Mouse (Mus musculus) embryonic fibroblast, embryonic 13.5 days (primary cell): ENCODE measurements around the gene Oasl2.

ENCODE experiments used
- CTCF ChIP-seq: IDR thresholded peaks from 2 replicates; pipeline ENCODE4 v1.5.1; 2011; ENCODE audit warnings: mild to moderate bottlenecking, control low read depth, low read length, moderate library complexity, borderline replicate concordance; ENCODE audit not compliant: insufficient read depth
- POLR2A ChIP-seq: IDR thresholded peaks from 2 replicates; pipeline ENCODE4 v1.6.1; 2011; ENCODE audit warnings: low read depth, mild to moderate bottlenecking, control low read depth, low read length, moderate library complexity

DNA sequence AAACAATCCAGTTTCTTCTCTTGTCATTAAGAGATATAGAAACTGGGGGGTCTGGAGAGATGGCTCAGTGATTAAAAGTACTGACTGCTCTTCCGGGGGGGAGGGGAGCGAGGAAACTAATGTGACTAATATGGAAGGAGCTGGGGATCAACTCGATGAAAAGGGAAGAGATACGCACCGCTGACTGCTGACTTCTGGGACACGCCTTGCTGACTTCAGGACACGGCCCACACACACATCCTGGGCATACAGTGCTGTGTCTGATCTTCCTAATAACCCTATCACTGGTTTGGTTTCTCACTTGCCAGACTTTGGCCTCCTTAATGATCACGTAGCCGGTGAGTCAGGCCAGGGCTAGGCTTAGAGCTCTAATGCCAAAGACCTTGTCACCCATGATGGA is 30.0 kb downstream of the Oasl2 start:
- no peak for TF ChIP-seq CTCF
- no peak for TF ChIP-seq POLR2A
